Mouse (Mus musculus): ENCODE measurements around the gene Acot12. TPM values are rescaled to one million over a fixed set of nuclear protein-coding genes. Genes with fewer than 3 reads are reported as not detected.

Gene Acot12
- polyA plus RNA-seq, 1 experiment = not detected

DNA sequence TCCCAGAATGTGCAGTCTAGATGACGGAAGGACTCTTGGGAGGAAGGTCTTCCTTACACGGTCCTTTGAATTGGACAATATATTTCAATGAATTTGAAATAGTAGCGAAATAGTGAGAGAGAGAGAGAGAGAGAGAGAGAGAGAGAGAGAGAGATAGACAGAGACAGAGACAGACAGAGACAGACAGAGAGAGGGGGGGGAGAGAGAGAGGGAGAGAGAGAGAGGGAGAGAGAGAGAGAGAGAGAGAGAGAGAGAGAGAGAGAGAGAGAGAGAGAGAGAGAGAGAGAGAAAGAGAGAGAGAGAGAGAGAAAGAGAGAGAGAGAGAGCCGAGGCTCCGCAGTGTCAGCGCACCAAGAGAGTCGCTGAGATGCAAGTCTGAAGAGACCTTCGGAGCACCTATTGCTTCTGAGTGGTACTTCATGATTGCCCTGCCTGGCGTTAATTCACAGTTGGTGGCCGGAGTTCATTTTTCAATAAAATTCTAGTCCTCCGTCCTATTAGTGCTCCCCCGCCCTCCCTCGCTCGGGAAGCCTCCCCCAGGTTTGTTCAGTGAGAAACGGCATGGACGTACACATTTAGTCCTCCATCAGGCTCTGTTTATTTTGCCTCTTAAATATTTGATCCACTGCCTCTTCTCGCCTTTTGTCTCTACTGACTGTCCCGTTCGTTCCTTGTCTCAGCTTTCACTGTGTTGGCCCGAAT is 66.7 kb downstream of the Acot12 start:
- H3K9me3 ChIP-seq = 0 out of 2 replicates have a peak, but pooled peaks cover 1% of the 10 kb centered on the region
- peaks cover 22% of the 10 kb centered on the region; the same call in 1 of the 2 replicates for H3K4me1 ChIP-seq
- peaks cover 21% of the 10 kb centered on the region for H3K36me3 ChIP-seq (replicated peaks; ENCODE audit: low read length)
- TF ChIP-seq FLI1 (IDR thresholded peaks at IDR 0.05; ENCODE audit: low read length) (no peak), GATA1 (IDR thresholded peaks at IDR 0.05; ENCODE audit: borderline replicate concordance, low read length) (no peak)
- no peaks in the 10 kb centered on the region for H3K27me3 ChIP-seq (replicated peaks)
- peak overlapping the region; percentile 99 for H3K4me3 ChIP-seq (replicated peaks)

DNA sequence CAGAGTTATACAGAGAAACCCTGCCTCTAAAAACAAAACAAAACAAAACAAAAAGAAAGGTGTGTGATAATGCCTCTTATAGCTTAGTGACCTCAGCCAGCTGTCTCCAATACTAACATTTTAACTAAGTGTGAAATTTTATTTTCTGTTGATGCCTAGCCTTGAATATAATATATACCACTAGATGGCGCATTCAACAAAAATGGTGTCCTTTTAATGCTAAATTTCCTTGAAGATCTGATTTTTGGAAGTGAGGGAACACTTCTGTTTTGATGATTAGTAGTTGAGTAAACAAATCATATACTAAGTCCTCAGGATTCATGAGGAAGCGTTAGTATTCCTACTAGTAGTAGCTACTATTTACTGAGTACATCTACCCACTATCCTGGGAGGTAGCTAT is 68.2 kb downstream of the Acot12 start:
- TF ChIP-seq FLI1 (IDR thresholded peaks at IDR 0.05; ENCODE audit: low read length) (no peak), GATA1 (IDR thresholded peaks at IDR 0.05; ENCODE audit: borderline replicate concordance, low read length) (no peak)
- H3K9me3 ChIP-seq = peaks cover 7% of the 10 kb centered on the region
- no peaks in the 10 kb centered on the region for H3K27me3 ChIP-seq (replicated peaks)
- no peak overlapping the region for H3K4me3 ChIP-seq (replicated peaks)
- peaks cover 17% of the 10 kb centered on the region for H3K36me3 ChIP-seq (replicated peaks; ENCODE audit: low read length)
- peaks cover 20% of the 10 kb centered on the region; the same call in 1 of the 2 replicates for H3K4me1 ChIP-seq

DNA sequence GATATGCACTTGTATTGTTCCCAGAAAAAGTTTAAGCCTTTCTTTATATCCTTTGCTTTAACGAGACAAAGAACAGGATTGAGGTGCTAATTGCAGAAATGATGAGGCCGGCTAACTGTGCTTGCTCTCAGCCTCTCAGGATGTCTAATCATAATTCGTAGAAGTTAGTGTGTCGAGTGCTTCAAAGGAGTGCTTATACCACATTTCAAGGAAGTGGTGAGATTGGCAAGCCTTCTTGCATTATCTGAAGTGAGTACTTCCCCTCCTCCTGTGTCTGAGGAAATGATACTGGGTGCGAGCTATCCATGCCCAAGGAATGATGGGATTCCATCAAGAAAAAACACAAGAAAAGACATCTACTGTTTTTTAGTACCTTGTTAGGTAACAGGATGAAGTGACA is 73.4 kb downstream of the Acot12 start:
- Histone ChIP-seq H3K9me3 (peaks cover 12% of the 10 kb centered on the region), H3K27me3 (replicated peaks) (no peaks in the 10 kb centered on the region), H3K4me1 (0 out of 2 replicates have a peak, but pooled peaks cover 4% of the 10 kb centered on the region), H3K36me3 (replicated peaks; ENCODE audit: low read length) (no peaks in the 10 kb centered on the region), H3K4me3 (replicated peaks) (no peak overlapping the region)
- TF ChIP-seq FLI1 (IDR thresholded peaks at IDR 0.05; ENCODE audit: low read length) (no peak), GATA1 (IDR thresholded peaks at IDR 0.05; ENCODE audit: borderline replicate concordance, low read length) (no peak)

DNA sequence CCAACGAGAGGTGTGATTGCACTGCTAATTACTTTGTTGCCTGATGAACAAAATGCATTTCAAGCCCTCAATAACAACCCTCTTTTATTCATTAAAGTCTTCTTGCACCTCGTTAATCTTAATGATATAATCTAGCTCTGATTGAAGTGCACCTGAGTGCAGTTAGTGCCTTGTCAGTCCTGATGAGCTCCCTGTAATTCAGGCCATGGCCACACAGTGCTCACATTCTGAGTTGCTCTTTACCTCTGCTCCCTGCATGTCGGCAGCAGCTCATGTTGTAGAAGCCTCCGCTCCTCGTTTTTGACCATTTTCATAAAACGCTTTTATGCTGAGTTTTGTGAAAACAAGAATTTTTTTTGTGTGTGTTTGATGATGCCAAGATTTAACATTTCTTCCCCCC is 82.4 kb downstream of the Acot12 start:
- peaks cover 4% of the 10 kb centered on the region; the same call in 1 of the 2 replicates for H3K9me3 ChIP-seq

DNA sequence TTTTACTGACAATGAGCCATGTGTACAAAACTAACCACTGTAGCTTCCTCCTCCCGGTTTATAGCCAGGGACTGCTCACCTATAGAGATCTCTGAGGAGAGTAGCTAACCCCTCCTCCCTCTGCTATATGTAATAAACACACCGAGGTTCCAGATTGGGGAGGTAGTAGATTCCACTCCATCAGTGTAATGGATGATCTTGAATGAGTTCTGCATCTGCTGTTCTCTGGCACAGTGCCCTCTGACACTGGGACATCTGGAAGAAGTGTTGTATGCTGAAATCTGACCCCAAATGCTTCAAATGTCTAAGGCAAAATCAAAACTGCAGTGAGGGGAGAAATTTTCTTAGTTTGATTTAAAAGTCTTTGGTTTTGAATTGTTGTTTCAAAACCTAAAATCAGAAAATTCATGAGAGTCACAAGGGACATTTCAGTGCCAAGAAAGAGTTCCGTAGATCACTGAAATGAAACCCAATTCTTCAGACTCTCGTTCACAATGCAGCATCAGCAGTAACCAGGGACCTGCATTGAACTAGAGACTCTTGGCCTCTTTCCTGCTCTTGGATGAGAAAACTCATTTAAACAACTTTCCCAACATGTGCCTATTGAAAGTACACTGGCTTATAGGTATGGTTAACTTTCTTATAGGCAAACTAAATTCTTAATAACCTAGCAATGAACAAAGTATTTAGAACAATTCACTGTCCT is 83.7 kb downstream of the Acot12 start:
- Histone ChIP-seq H3K4me3 (replicated peaks) (no peak overlapping the region), H3K4me1 (peaks cover 3% of the 10 kb centered on the region; the same call in 1 of the 2 replicates), H3K9me3 (peaks cover 4% of the 10 kb centered on the region; the same call in 1 of the 2 replicates), H3K36me3 (replicated peaks; ENCODE audit: low read length) (no peaks in the 10 kb centered on the region), H3K27me3 (replicated peaks) (peaks cover 4% of the 10 kb centered on the region)
- TF ChIP-seq FLI1 (IDR thresholded peaks at IDR 0.05; ENCODE audit: low read length) (no peak), GATA1 (IDR thresholded peaks at IDR 0.05; ENCODE audit: borderline replicate concordance, low read length) (no peak)

More for the DNA sequence above, 82.4 kb downstream of the Acot12 start:
- peaks cover 3% of the 10 kb centered on the region; the same call in 1 of the 2 replicates for H3K4me1 ChIP-seq
- no peaks in the 10 kb centered on the region for H3K36me3 ChIP-seq (replicated peaks; ENCODE audit: low read length)
- no peak overlapping the region for H3K4me3 ChIP-seq (replicated peaks)
- TF ChIP-seq GATA1 (IDR thresholded peaks at IDR 0.05; ENCODE audit: borderline replicate concordance, low read length) (no peak), FLI1 (IDR thresholded peaks at IDR 0.05; ENCODE audit: low read length) (no peak)
- peaks cover 4% of the 10 kb centered on the region for H3K27me3 ChIP-seq (replicated peaks)

DNA sequence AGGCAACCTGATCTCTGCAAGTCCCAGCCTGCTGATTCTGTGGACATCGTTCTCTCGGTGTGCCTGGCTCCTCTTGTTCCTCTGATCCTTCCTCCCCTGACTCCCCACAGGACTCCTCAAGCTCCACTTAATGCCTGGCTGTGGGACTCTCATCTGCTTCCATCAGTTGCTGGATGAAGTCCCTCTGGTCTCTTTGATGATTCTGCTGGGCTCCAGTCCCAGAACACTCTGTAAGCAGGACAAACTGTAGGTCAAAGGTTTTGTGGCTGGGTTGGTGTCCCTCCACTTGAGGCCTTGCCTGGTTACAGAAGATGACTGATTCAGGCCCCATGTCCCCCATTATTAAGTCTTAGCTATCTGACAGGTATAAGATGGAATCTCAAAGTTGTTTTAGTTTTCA is 84.8 kb downstream of the Acot12 start:
- Histone ChIP-seq H3K4me3 (replicated peaks) (no peak overlapping the region), H3K36me3 (replicated peaks; ENCODE audit: low read length) (no peaks in the 10 kb centered on the region), H3K27me3 (replicated peaks) (peaks cover 4% of the 10 kb centered on the region), H3K9me3 (peaks cover 4% of the 10 kb centered on the region; the same call in 1 of the 2 replicates), H3K4me1 (peaks cover 3% of the 10 kb centered on the region; the same call in 1 of the 2 replicates)
- TF ChIP-seq GATA1 (IDR thresholded peaks at IDR 0.05; ENCODE audit: borderline replicate concordance, low read length) (no peak), FLI1 (IDR thresholded peaks at IDR 0.05; ENCODE audit: low read length) (no peak)

DNA sequence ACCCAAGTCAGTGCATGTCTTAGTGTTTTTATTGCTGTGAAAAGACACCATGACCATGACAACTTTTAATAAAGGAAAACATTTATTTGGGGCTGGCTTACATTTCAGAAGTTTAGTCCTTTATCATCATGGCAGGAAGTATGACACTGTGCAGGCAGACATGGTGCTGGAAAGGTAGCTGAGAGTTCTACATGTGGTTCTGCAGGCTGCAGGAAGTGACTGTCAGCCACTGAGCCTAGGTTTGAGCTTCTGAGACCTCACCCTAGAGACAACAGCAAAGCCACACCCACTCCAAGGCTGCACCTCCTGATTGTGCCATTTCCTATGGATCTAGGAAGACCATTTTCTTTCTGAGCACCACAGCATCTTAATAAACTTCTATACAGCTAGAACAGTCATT is 86.6 kb downstream of the Acot12 start:
- Histone ChIP-seq H3K36me3 (replicated peaks; ENCODE audit: low read length) (no peaks in the 10 kb centered on the region), H3K4me1 (peaks cover 3% of the 10 kb centered on the region; the same call in 1 of the 2 replicates), H3K27me3 (replicated peaks) (peaks cover 4% of the 10 kb centered on the region), H3K9me3 (peaks cover 4% of the 10 kb centered on the region; the same call in 1 of the 2 replicates), H3K4me3 (replicated peaks) (no peak overlapping the region)
- TF ChIP-seq FLI1 (IDR thresholded peaks at IDR 0.05; ENCODE audit: low read length) = no peak

Other genes starting within 250 kb of the Acot12 start
- 1.4 TPM in 1 of 2 replicates, not detected in the other for gene Zcchc9, start 66.2 kb downstream of the Acot12 start, polyA plus RNA-seq (2012; ENCODE audit: insufficient read depth, low replicate concordance)
- not detected in 2 replicates for gene Ckmt2, start 135.4 kb downstream of the Acot12 start, polyA plus RNA-seq (2012; ENCODE audit: insufficient read depth, low replicate concordance)